Mouse (Mus musculus): Measurements from ENCODE around the gene Sirt3. TPM values are rescaled to one million over a fixed set of nuclear protein-coding genes. Genes with fewer than 3 reads are reported as not detected.

Sirt3 gene
- polyA plus RNA-seq, 1 experiment from 2014 or later = 65.4 TPM

- Histone ChIP-seq H3K4me3 (ENCODE audit: low read length) (no peak within 1 kb of the TSS), H3K27ac (ENCODE audit: low read length) (no peak within 1 kb of the TSS), H3K27me3 (ENCODE audit: control insufficient read depth, insufficient read depth, low read length) (peaks cover 12% of the 10 kb centered on the region), H3K4me2 (ENCODE audit: low read depth, low read length) (no peak within 1 kb of the TSS), H3K4me1 (ENCODE audit: control insufficient read depth, insufficient read depth, low read length) (no peaks in the 10 kb centered on the region), H3K36me3 (ENCODE audit: control insufficient read depth, insufficient read depth) (no peaks in the 10 kb centered on the region), H3K9me3 (replicated peaks; ENCODE audit: control insufficient read depth, low read length) (no peaks in the 10 kb centered on the region), H3K9ac (ENCODE audit: low read length) (no peak within 1 kb of the TSS)
- WGBS = 41% methylated on average over 20 of the region's 20 CpGs
- no peak for ATAC-seq (replicated peaks; ENCODE audit: extremely low read depth, insufficient read depth, low FRiP score)
These were observed 46.9 kb downstream of the Sirt3 start, which contains the start of gene Urah for GRCm38 (mm10) chr7:140834968-140835757. Urah (plus strand) TSS chr7:140835018.

- peaks cover 9% of the 10 kb centered on the region for H3K27me3 ChIP-seq (ENCODE audit: control insufficient read depth, insufficient read depth, low read length)
- no peak overlapping the region for H3K4me3 ChIP-seq (ENCODE audit: low read length)
- ATAC-seq (replicated peaks; ENCODE audit: extremely low read depth, insufficient read depth, low FRiP score) = no peak
- no peak overlapping the region for H3K4me2 ChIP-seq (ENCODE audit: low read depth, low read length)
- H3K9ac ChIP-seq (ENCODE audit: low read length) = no peak overlapping the region
- no peaks in the 10 kb centered on the region for H3K36me3 ChIP-seq (ENCODE audit: control insufficient read depth, insufficient read depth)
- no peak overlapping the region for H3K27ac ChIP-seq (ENCODE audit: low read length)
- H3K9me3 ChIP-seq (replicated peaks; ENCODE audit: control insufficient read depth, low read length) = no peaks in the 10 kb centered on the region
- no peaks in the 10 kb centered on the region for H3K4me1 ChIP-seq (ENCODE audit: control insufficient read depth, insufficient read depth, low read length)
- WGBS = 81% methylated on average over 4 of the region's 4 CpGs
These were observed 48.8 kb downstream of the Sirt3 start for GRCm38 (mm10) chr7:140833341-140833740.

DNA sequence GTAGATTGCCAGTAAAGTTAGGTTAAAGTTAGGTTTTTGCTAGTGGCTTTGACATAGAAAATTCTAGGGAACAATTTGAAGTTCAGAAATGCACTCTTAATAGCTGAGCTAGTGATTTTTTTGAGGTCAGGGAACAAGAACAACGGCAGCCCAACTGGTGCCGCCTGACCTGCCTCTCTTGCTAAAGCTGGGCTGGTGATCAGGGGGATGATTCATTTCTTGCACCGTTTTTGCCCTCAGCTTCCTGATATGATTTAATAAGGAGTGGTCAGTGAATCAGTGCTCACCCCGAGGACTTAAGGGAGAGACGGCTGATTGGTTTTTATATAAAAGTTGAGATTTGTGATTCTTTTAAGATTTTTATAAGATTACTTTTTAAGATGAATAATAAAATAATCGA lies 50.7 kb downstream of the Sirt3 start:
- Histone ChIP-seq H3K27ac (ENCODE audit: low read length) (no peak overlapping the region), H3K36me3 (ENCODE audit: control insufficient read depth, insufficient read depth) (no peaks in the 10 kb centered on the region), H3K4me3 (ENCODE audit: low read length) (no peak overlapping the region), H3K9me3 (replicated peaks; ENCODE audit: control insufficient read depth, low read length) (no peaks in the 10 kb centered on the region), H3K9ac (ENCODE audit: low read length) (no peak overlapping the region), H3K4me2 (ENCODE audit: low read depth, low read length) (no peak overlapping the region), H3K4me1 (ENCODE audit: control insufficient read depth, insufficient read depth, low read length) (0 out of 2 replicates have a peak, but pooled peaks cover 3% of the 10 kb centered on the region), H3K27me3 (ENCODE audit: control insufficient read depth, insufficient read depth, low read length) (peaks cover 9% of the 10 kb centered on the region)
- no peak for ATAC-seq (replicated peaks; ENCODE audit: extremely low read depth, insufficient read depth, low FRiP score)
- 62% methylated on average over 6 of the region's 6 CpGs for WGBS

GRCm38 (mm10) chr7:140828171-140828881 lies 53.8 kb downstream of the Sirt3 start:
- Histone ChIP-seq H3K4me3 (ENCODE audit: low read length) (no peak overlapping the region), H3K9ac (ENCODE audit: low read length) (no peak overlapping the region), H3K27ac (ENCODE audit: low read length) (no peak overlapping the region), H3K36me3 (ENCODE audit: control insufficient read depth, insufficient read depth) (no peaks in the 10 kb centered on the region), H3K4me2 (ENCODE audit: low read depth, low read length) (peak overlapping the region; percentile 30; the same call in 1 of the 2 replicates), H3K27me3 (ENCODE audit: control insufficient read depth, insufficient read depth, low read length) (no peaks in the 10 kb centered on the region), H3K9me3 (replicated peaks; ENCODE audit: control insufficient read depth, low read length) (no peaks in the 10 kb centered on the region), H3K4me1 (ENCODE audit: control insufficient read depth, insufficient read depth, low read length) (0 out of 2 replicates have a peak, but pooled peaks cover 3% of the 10 kb centered on the region)
- WGBS = 28% methylated on average over 8 of the region's 8 CpGs
- no peak for ATAC-seq (replicated peaks; ENCODE audit: extremely low read depth, insufficient read depth, low FRiP score)

DNA sequence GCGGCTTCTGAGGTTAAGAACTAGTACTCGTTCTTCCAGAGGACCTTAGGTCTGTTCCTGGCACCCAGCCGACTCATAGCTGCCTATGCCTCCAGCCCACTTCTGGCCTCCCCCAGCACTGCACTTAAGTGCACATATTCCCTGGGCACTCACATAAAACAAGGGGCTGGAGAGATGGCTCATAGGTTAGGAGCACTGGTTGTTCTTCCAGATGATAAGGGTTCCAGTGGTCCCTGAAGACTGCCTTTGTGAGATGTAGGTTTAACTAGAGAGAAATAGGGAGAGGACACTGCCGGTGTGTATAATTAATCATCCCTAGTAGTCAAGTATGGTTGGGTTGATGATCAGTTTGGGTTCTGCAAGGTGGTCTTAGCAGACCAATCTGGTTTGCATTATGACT lies 59.4 kb downstream of the Sirt3 start:
- Histone ChIP-seq H3K4me2 (ENCODE audit: low read depth, low read length) (no peak overlapping the region), H3K36me3 (ENCODE audit: control insufficient read depth, insufficient read depth) (no peaks in the 10 kb centered on the region), H3K4me1 (ENCODE audit: control insufficient read depth, insufficient read depth, low read length) (no peaks in the 10 kb centered on the region), H3K27ac (ENCODE audit: low read length) (no peak overlapping the region), H3K4me3 (ENCODE audit: low read length) (no peak overlapping the region), H3K27me3 (ENCODE audit: control insufficient read depth, insufficient read depth, low read length) (no peaks in the 10 kb centered on the region), H3K9ac (ENCODE audit: low read length) (no peak overlapping the region), H3K9me3 (replicated peaks; ENCODE audit: control insufficient read depth, low read length) (no peaks in the 10 kb centered on the region; the same call in 1 of the 2 replicates)
- 82% methylated on average over 4 of the region's 4 CpGs for WGBS
- ATAC-seq (replicated peaks; ENCODE audit: extremely low read depth, insufficient read depth, low FRiP score) = no peak

- no peaks in the 10 kb centered on the region for H3K4me1 ChIP-seq (ENCODE audit: control insufficient read depth, insufficient read depth, low read length)
- no peak within 1 kb of the TSS for H3K27ac ChIP-seq (ENCODE audit: low read length)
- no peak for ATAC-seq (replicated peaks; ENCODE audit: extremely low read depth, insufficient read depth, low FRiP score)
- WGBS = 3% methylated on average over 21 of the region's 21 CpGs
- peak within 1 kb of the TSS; percentile 64 for H3K9ac ChIP-seq (ENCODE audit: low read length)
- H3K27me3 ChIP-seq (ENCODE audit: control insufficient read depth, insufficient read depth, low read length) = no peaks in the 10 kb centered on the region
- H3K9me3 ChIP-seq (replicated peaks; ENCODE audit: control insufficient read depth, low read length) = no peaks in the 10 kb centered on the region; the same call in 1 of the 2 replicates
- peak within 1 kb of the TSS; percentile 50 for H3K4me3 ChIP-seq (ENCODE audit: low read length)
- H3K36me3 ChIP-seq (ENCODE audit: control insufficient read depth, insufficient read depth) = no peaks in the 10 kb centered on the region
- H3K4me2 ChIP-seq (ENCODE audit: low read depth, low read length) = peak within 1 kb of the TSS; percentile 82
These were observed 60.3 kb downstream of the Sirt3 start, which contains the start of gene Zfp941 for GRCm38 (mm10) chr7:140821653-140822329. Zfp941 (minus strand) TSS chr7:140822178.

DNA sequence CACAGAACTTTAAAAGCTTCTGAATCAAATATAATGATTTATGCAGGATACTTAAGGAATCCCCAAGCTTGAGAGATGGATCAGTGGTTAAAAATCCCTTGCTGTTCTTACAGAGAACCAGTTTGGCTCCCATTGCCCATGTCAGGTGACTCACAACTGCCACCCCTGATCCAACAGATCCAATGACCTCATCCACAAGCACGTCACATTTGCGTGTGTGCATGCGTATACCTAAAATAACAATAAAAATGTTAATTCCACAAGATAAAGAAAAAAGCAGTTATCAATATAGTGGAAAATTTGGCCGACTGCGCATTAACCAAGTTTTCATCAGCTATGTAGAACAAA lies 60.8 kb downstream of the Sirt3 start:
- peak overlapping the region; percentile 82 for H3K4me2 ChIP-seq (ENCODE audit: low read depth, low read length)
- no peak for ATAC-seq (replicated peaks; ENCODE audit: extremely low read depth, insufficient read depth, low FRiP score)
- no peak overlapping the region for H3K27ac ChIP-seq (ENCODE audit: low read length)
- no peaks in the 10 kb centered on the region for H3K4me1 ChIP-seq (ENCODE audit: control insufficient read depth, insufficient read depth, low read length)
- H3K27me3 ChIP-seq (ENCODE audit: control insufficient read depth, insufficient read depth, low read length) = no peaks in the 10 kb centered on the region
- H3K9me3 ChIP-seq (replicated peaks; ENCODE audit: control insufficient read depth, low read length) = no peaks in the 10 kb centered on the region; the same call in 1 of the 2 replicates
- no peak overlapping the region for H3K9ac ChIP-seq (ENCODE audit: low read length)
- peak overlapping the region; percentile 50 for H3K4me3 ChIP-seq (ENCODE audit: low read length)
- WGBS = 49% methylated on average over 5 of the region's 5 CpGs
- no peaks in the 10 kb centered on the region for H3K36me3 ChIP-seq (ENCODE audit: control insufficient read depth, insufficient read depth)

- Histone ChIP-seq H3K4me2 (ENCODE audit: low read depth, low read length) (no peak overlapping the region), H3K9me3 (replicated peaks; ENCODE audit: control insufficient read depth, low read length) (no peaks in the 10 kb centered on the region; the same call in 1 of the 2 replicates), H3K27ac (ENCODE audit: low read length) (no peak overlapping the region), H3K4me3 (ENCODE audit: low read length) (no peak overlapping the region), H3K27me3 (ENCODE audit: control insufficient read depth, insufficient read depth, low read length) (no peaks in the 10 kb centered on the region), H3K4me1 (ENCODE audit: control insufficient read depth, insufficient read depth, low read length) (no peaks in the 10 kb centered on the region), H3K36me3 (ENCODE audit: control insufficient read depth, insufficient read depth) (no peaks in the 10 kb centered on the region), H3K9ac (ENCODE audit: low read length) (no peak overlapping the region)
- ATAC-seq (replicated peaks; ENCODE audit: extremely low read depth, insufficient read depth, low FRiP score) = no peak
- 50% methylated on average over 4 of the region's 4 CpGs for WGBS
These were observed 61.9 kb downstream of the Sirt3 start for GRCm38 (mm10) chr7:140820173-140820572.

All from heart, embryonic 16.5 days (tissue).